Mouse (Mus musculus) MEL (cell line): ENCODE data around the gene Aoc1. TPM values are rescaled to one million over a fixed set of nuclear protein-coding genes. Genes with fewer than 3 reads are reported as not detected.

Experiments used
- DNase-seq: peaks from one replicate; pipeline ENCODE4 v3.0.0; 2011; ENCODE audit warnings: low read depth, low spot score
- H3K27ac ChIP-seq: 2 replicates; pipeline ENCODE4 v1.5.1; 2012; ENCODE audit warnings: low read depth, mild to moderate bottlenecking, control low read depth, low read length, moderate library complexity; ENCODE audit not compliant: control insufficient read depth
- H3K27me3 ChIP-seq, 2 experiments: fragments of 150-350 bp in 1 of 2; sonication (generic) in 1 of 2; 2 replicates each; pipeline ENCODE4 v1.6.1; 2012; ENCODE audit warnings: low read length in 2 of 2, mild to moderate bottlenecking in 2 of 2, improper control_type of control experiment in 1 of 2, moderate library complexity in 1 of 2; ENCODE audit not compliant: insufficient read depth in 2 of 2, control insufficient read depth in 1 of 2
- H3K36me3 ChIP-seq, 2 experiments: 2 replicates each; pipeline ENCODE4 v1.6.1; 2012 to 2014; ENCODE audit warnings: low read length in 2 of 2, improper control_type of control experiment in 1 of 2, inconsistent platforms in 1 of 2, mild to moderate bottlenecking in 1 of 2; ENCODE audit not compliant: insufficient read depth in 2 of 2, control insufficient read depth in 1 of 2
- H3K4me1 ChIP-seq, 2 experiments: fragments of 150-350 bp in 1 of 2; sonication (generic) in 1 of 2; 2 replicates each; pipeline ENCODE4 v1.6.1; 2012; ENCODE audit warnings: low read length in 2 of 2, improper control_type of control experiment in 1 of 2, mild to moderate bottlenecking in 1 of 2; ENCODE audit not compliant: insufficient read depth in 2 of 2, control insufficient read depth in 1 of 2
- H3K4me3 ChIP-seq, 2 experiments: fragments of 150-350 bp in 1 of 2; sonication (generic) in 1 of 2; 2 replicates each; pipeline ENCODE4 v1.5.1; 2012; ENCODE audit warnings: low read depth in 2 of 2, low read length in 2 of 2, mild to moderate bottlenecking in 2 of 2, moderate library complexity in 2 of 2, control low read depth in 1 of 2, improper control_type of control experiment in 1 of 2; ENCODE audit not compliant: control insufficient read depth in 1 of 2, insufficient read depth in 1 of 2
- H3K79me2 ChIP-seq: 2 replicates; pipeline ENCODE4 v1.6.1; 2012; ENCODE audit warnings: mild to moderate bottlenecking, low read length, moderate library complexity; ENCODE audit not compliant: control insufficient read depth, poor library complexity, insufficient read depth
- H3K9ac ChIP-seq: 2 replicates; pipeline ENCODE4 v1.6.1; 2012; ENCODE audit warnings: low read depth, mild to moderate bottlenecking, control low read depth, low read length, moderate library complexity; ENCODE audit not compliant: control insufficient read depth, poor library complexity, severe bottlenecking
- H3K9me3 ChIP-seq: fragments of 150-350 bp; sonication (generic); replicated peaks from 2 replicates; pipeline ENCODE4 v1.6.1; 2012; ENCODE audit warnings: mild to moderate bottlenecking, low read length, improper control_type of control experiment, moderate library complexity; ENCODE audit not compliant: insufficient read depth
- BHLHE40 ChIP-seq: IDR thresholded peaks from 2 replicates; pipeline ENCODE4 v1.6.1; 2012; ENCODE audit warnings: low read depth, mild to moderate bottlenecking, inconsistent platforms, low read length, improper control_type of control experiment, borderline replicate concordance
- CHD2 ChIP-seq: IDR thresholded peaks from 2 replicates; pipeline ENCODE4 v1.6.1; 2011; ENCODE audit warnings: low read length, improper control_type of control experiment
- CTCF ChIP-seq, 3 experiments: IDR thresholded peaks in 2 of 3; conservative IDR thresholded peaks in 1 of 3; 2 replicates each; pipeline ENCODE4 v1.5.1; 2011 to 2012; ENCODE audit warnings: low read length in 3 of 3, low read depth in 2 of 3, mild to moderate bottlenecking in 2 of 3, improper control_type of control experiment in 1 of 3, inconsistent platforms in 1 of 3, mixed read lengths in 1 of 3, moderate library complexity in 1 of 3; ENCODE audit not compliant: control insufficient read depth in 1 of 3, insufficient read depth in 1 of 3, poor library complexity in 1 of 3, severe bottlenecking in 1 of 3
- E2F4 ChIP-seq: IDR thresholded peaks from 2 replicates; pipeline ENCODE4 v1.6.1; 2011; ENCODE audit warnings: low read depth, low read length, improper control_type of control experiment, borderline replicate concordance
- EP300 ChIP-seq, 2 experiments: IDR thresholded peaks; 2 replicates each; pipeline ENCODE4 v1.6.1; 2011; ENCODE audit warnings: improper control_type of control experiment in 2 of 2, low read length in 2 of 2, low read depth in 1 of 2, mild to moderate bottlenecking in 1 of 2
- ETS1 ChIP-seq: IDR thresholded peaks from 2 replicates; pipeline ENCODE4 v1.6.1; 2012; ENCODE audit warnings: low read depth, mild to moderate bottlenecking, inconsistent platforms, low read length, improper control_type of control experiment, moderate library complexity
- GABPA ChIP-seq: IDR thresholded peaks from 2 replicates; pipeline ENCODE4 v1.6.1; 2012; ENCODE audit warnings: low read depth, mild to moderate bottlenecking, inconsistent platforms, low read length, improper control_type of control experiment, moderate library complexity
- GATA1 ChIP-seq: IDR thresholded peaks from 2 replicates; pipeline ENCODE4 v1.6.1; 2011; ENCODE audit warnings: low read depth, low read length, improper control_type of control experiment
- HCFC1 ChIP-seq: IDR thresholded peaks from 2 replicates; pipeline ENCODE4 v1.6.1; 2012; ENCODE audit warnings: low read depth, mild to moderate bottlenecking, inconsistent platforms, low read length, improper control_type of control experiment, moderate library complexity
- JUND ChIP-seq: IDR thresholded peaks from 2 replicates; pipeline ENCODE4 v1.6.1; 2011; ENCODE audit warnings: low read depth, mild to moderate bottlenecking, improper control_type of control experiment, low read length
- KAT2A ChIP-seq: conservative IDR thresholded peaks from 2 replicates; pipeline ENCODE4 v1.6.1; 2012; ENCODE audit warnings: low read depth, low read length, improper control_type of control experiment, inconsistent platforms
- MAFK ChIP-seq: IDR thresholded peaks from 2 replicates; pipeline ENCODE4 v1.6.1; 2011; ENCODE audit warnings: low read depth, mild to moderate bottlenecking, low read length, improper control_type of control experiment, borderline replicate concordance
- MAX ChIP-seq: IDR thresholded peaks from 2 replicates; pipeline ENCODE4 v1.6.1; 2011; ENCODE audit warnings: low read length, improper control_type of control experiment
- MAZ ChIP-seq: IDR thresholded peaks from 2 replicates; pipeline ENCODE4 v1.6.1; 2012; ENCODE audit warnings: low read depth, mild to moderate bottlenecking, inconsistent platforms, low read length, improper control_type of control experiment
- MXI1 ChIP-seq: IDR thresholded peaks from 2 replicates; pipeline ENCODE4 v1.6.1; 2011; ENCODE audit warnings: mild to moderate bottlenecking, low read depth, low read length, improper control_type of control experiment
- MYB ChIP-seq: IDR thresholded peaks from 2 replicates; pipeline ENCODE4 v1.6.1; 2011; ENCODE audit warnings: mild to moderate bottlenecking, low read depth, low read length, improper control_type of control experiment
- MYC ChIP-seq: IDR thresholded peaks from 2 replicates; pipeline ENCODE4 v1.6.1; 2011; ENCODE audit warnings: low read depth, mild to moderate bottlenecking, low read length, improper control_type of control experiment, moderate library complexity
- POLR2A ChIP-seq, 2 experiments: IDR thresholded peaks; 2 replicates each; pipeline ENCODE4 v1.6.1; 2011 to 2012; ENCODE audit warnings: low read length in 2 of 2, mild to moderate bottlenecking in 2 of 2, control low read depth in 1 of 2, improper control_type of control experiment in 1 of 2, low read depth in 1 of 2, moderate library complexity in 1 of 2; ENCODE audit not compliant: control insufficient read depth in 1 of 2, insufficient read depth in 1 of 2, poor library complexity in 1 of 2
- POLR2AphosphoS2 ChIP-seq: IDR thresholded peaks from 2 replicates; pipeline ENCODE4 v1.6.1; 2011; ENCODE audit warnings: low read length, improper control_type of control experiment
- POLR2AphosphoS5 ChIP-seq: IDR thresholded peaks from 2 replicates; pipeline ENCODE4 v1.6.1; 2012; ENCODE audit warnings: low read depth, borderline replicate concordance, mild to moderate bottlenecking, inconsistent platforms, low read length, moderate library complexity, mixed read lengths
- RCOR1 ChIP-seq: IDR thresholded peaks from 2 replicates; pipeline ENCODE4 v1.6.1; 2012; ENCODE audit warnings: low read depth, mild to moderate bottlenecking, inconsistent platforms, low read length, improper control_type of control experiment
- SIN3A ChIP-seq: IDR thresholded peaks from 2 replicates; pipeline ENCODE4 v1.6.1; 2012; ENCODE audit warnings: low read length, improper control_type of control experiment, inconsistent platforms
- SMC3 ChIP-seq: IDR thresholded peaks from 2 replicates; pipeline ENCODE4 v1.6.1; 2011; ENCODE audit warnings: low read depth, low read length, improper control_type of control experiment
- TAL1 ChIP-seq: IDR thresholded peaks from 2 replicates; pipeline ENCODE4 v1.6.1; 2012; ENCODE audit warnings: mild to moderate bottlenecking, inconsistent platforms, low read length, moderate library complexity, mixed read lengths
- TBP ChIP-seq: IDR thresholded peaks from 2 replicates; pipeline ENCODE4 v1.8.0; 2011; ENCODE audit warnings: low read depth, low read length, improper control_type of control experiment
- TCF12 ChIP-seq: IDR thresholded peaks from 2 replicates; pipeline ENCODE4 v1.6.1; 2014; ENCODE audit warnings: low read depth, mild to moderate bottlenecking, inconsistent platforms, low read length, improper control_type of control experiment, moderate library complexity
- UBTF ChIP-seq: IDR thresholded peaks from 2 replicates; pipeline ENCODE4 v1.6.1; 2012; ENCODE audit warnings: low read depth, mild to moderate bottlenecking, inconsistent platforms, low read length, improper control_type of control experiment, moderate library complexity, borderline replicate concordance; ENCODE audit not compliant: insufficient read depth
- USF1 ChIP-seq: IDR thresholded peaks from 2 replicates; pipeline ENCODE4 v1.6.1; 2014; ENCODE audit warnings: low read depth, mild to moderate bottlenecking, inconsistent platforms, low read length, improper control_type of control experiment, moderate library complexity
- USF2 ChIP-seq, 2 experiments: IDR thresholded peaks; 2 replicates each; pipeline ENCODE4 v1.6.1; 2011 to 2012; ENCODE audit warnings: improper control_type of control experiment in 2 of 2, low read length in 2 of 2, borderline replicate concordance in 1 of 2, inconsistent platforms in 1 of 2, low read depth in 1 of 2, mild to moderate bottlenecking in 1 of 2; ENCODE audit not compliant: insufficient read depth in 1 of 2
- ZC3H11A ChIP-seq: IDR thresholded peaks from 2 replicates; pipeline ENCODE4 v1.6.1; 2012; ENCODE audit warnings: low read depth, mild to moderate bottlenecking, inconsistent platforms, low read length, improper control_type of control experiment
- ZKSCAN1 ChIP-seq: IDR thresholded peaks from 2 replicates; pipeline ENCODE4 v1.6.1; 2012; ENCODE audit warnings: low read depth, mild to moderate bottlenecking, inconsistent platforms, low read length, improper control_type of control experiment, moderate library complexity
- ZMIZ1 ChIP-seq: IDR thresholded peaks from 2 replicates; pipeline ENCODE4 v1.6.1; 2012; ENCODE audit warnings: low read depth, mild to moderate bottlenecking, inconsistent platforms, low read length, improper control_type of control experiment, moderate library complexity
- ZNF384 ChIP-seq: IDR thresholded peaks from 2 replicates; pipeline ENCODE4 v1.6.1; 2012; ENCODE audit warnings: low read depth, mild to moderate bottlenecking, inconsistent platforms, low read length, improper control_type of control experiment
- polyA plus RNA-seq, 2 experiments: library from polyadenylated mRNA; stranded (reverse) in 1 of 2; unstranded in 1 of 2; fragments of >175 nt in 1 of 2; fragments of >200 nt in 1 of 2; gene quantifications; 2 replicates each; pipeline versions ENCODE4 v1.2.1 to v1.2.4; 2012; ENCODE audit warnings: low replicate concordance in 2 of 2, low read depth in 1 of 2; ENCODE audit not compliant: insufficient read length in 2 of 2, insufficient read depth in 1 of 2, missing spikeins in 1 of 2
- total RNA-seq: library from RNA; depleted of rRNA; stranded (reverse); fragments of 300-350 nt; gene quantifications from 2 replicates; pipeline ENCODE4 v1.2.3, GENCODE M21; 2012

Gene Aoc1
- total and polyA plus RNA-seq, 3 experiments = not detected

DNA sequence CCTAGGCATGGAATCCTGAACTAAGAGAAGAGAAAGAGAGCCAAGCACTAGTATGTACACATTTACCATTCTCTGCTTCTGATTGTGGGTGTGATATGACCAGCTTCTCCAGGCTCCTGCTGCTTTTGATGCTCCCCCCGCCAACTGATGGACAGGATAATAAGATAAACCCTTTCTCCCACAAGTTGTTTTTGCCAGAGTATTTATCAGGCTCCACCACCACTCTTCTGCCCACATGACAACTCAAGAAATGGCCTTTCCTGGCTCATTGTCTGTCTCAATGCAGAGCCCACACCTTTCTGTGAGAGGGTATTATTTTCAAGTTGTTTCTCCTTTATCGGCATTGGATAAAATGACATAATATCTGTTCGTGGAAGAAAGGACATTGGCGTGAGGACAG, 39.2 kb upstream of the Aoc1 start:
- DNase-seq = peak; percentile 48
- Histone ChIP-seq H3K9ac (no peak overlapping the region), H3K27me3 (no peaks in the 10 kb centered on the region), H3K4me3 (no peak overlapping the region), H3K36me3 (peaks cover 0 to 44% of the 10 kb centered on the region in 2 experiments; a peak in 2 of 4 replicates), H3K9me3 (no peaks in the 10 kb centered on the region), H3K79me2 (no peaks in the 10 kb centered on the region), H3K27ac (peak overlapping the region; percentile 83), H3K4me1 (peaks cover 12 to 42% of the 10 kb centered on the region in 2 experiments)
- TF ChIP-seq ZNF384 (no peak), E2F4 (no peak), ZKSCAN1 (no peak), MYB (no peak), CTCF (IDR thresholded peaks at IDR 0.05 in 2 of 3, conservative IDR thresholded peaks at IDR 0.05 in 1 of 3; ENCODE audit: control insufficient read depth in 1 of 3, insufficient read depth in 1 of 3, low read depth in 2 of 3, low read length in 3 of 3, poor library complexity in 1 of 3, severe bottlenecking in 1 of 3) (no peak), MAFK (no peak), SMC3 (no peak), CHD2 (no peak), GABPA (no peak), POLR2AphosphoS5 (no peak), ZC3H11A (no peak), USF1 (peak; percentile 69; the same call in 1 of the 2 replicates), UBTF (no peak), USF2 (IDR thresholded peaks at IDR 0.05; ENCODE audit: borderline replicate concordance in 1 of 2, insufficient read depth in 1 of 2, low read depth in 1 of 2, low read length in 2 of 2) (no peak), ZMIZ1 (no peak), HCFC1 (no peak), ETS1 (peak; percentile 73), EP300 (IDR thresholded peaks at IDR 0.05; ENCODE audit: low read depth in 1 of 2, low read length in 2 of 2) (peak; percentile 79 to 85), MXI1 (no peak), MAZ (0 out of 2 replicates have a peak, but pooled peaks have one; percentile 32), SIN3A (peak; percentile 40; the same call in 1 of the 2 replicates), GATA1 (peak; percentile 85), MYC (no peak), BHLHE40 (no peak), POLR2AphosphoS2 (no peak), JUND (no peak), TBP (no peak), TCF12 (peak; percentile 82), MAX (no peak), RCOR1 (peak; percentile 41; the same call in 1 of the 2 replicates), POLR2A (IDR thresholded peaks at IDR 0.05; ENCODE audit: control insufficient read depth in 1 of 2, insufficient read depth in 1 of 2, low read depth in 1 of 2, low read length in 2 of 2, poor library complexity in 1 of 2) (no peak), KAT2A (no peak), TAL1 (no peak)
